Mouse (Mus musculus): ENCODE results near the gene Il4i1.

Gene Il4i1

DNA sequence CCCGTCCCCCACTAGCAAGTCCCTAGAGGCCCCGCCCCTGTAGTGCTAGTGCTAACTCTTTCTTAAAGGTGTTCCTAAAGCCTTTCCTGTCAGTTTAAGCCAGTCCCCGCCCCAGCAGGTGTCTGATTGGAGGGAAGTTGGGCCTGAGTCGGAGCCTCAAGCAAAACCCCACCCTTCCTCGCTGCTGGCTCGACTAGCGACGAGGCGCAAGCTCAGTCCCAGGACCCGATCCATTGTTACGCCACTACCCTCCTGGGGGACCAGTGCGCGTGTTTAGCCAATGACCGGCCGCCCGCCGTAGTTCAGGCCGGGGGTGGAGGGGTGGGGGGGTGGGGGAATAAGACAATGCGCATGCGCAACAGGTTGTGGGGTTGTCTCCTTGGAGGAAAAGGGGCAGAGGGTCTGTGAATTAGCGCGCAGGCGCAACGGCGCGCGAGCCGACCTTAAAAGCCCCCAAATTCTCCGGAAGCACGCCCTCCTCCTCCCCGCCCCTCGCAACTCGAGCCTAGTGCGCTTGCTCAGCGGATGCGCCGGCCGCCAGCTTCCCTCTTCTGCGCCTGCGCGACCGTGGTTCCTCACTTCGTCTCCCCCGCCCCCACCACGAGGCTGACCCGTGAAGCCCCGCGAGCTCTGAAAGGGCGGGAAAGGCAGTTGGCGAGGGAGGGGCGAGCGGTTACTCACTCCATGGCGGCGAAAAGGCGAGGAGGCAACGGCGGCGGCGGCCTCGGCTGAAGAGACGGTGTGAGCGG is at the start of gene Il4i1, which contains the start of gene Nup62:
Gene Il4i1, plus strand, starts transcription at position 667 of the 749 bp plus-strand sequence.
Gene Nup62, plus strand, starts transcription at position 368 of the 749 bp plus-strand sequence.
- peak; percentile 99 for DNase-seq (ENCODE audit: low spot score)

DNA sequence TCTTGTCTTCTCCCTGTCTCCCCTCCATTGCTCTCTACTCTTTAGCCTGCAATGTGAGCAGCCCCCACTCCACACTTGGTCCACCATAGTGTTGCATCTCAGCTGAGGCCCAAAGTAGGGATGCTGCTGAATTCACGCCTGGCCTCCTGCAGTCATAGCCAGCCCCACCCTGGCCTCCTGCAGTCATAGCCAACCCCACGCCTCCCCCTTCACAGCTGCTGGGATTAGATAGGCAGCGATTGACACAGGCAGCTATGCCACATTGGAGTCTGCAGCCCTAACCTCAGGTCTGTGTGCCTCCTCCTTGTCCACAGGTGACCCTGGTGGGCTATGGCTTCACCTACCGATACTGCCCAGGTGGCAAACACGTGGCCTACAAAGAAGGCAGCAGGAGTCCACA is 48.1 kb upstream of the Il4i1 start:
- no peak for DNase-seq (ENCODE audit: low spot score)

DNA sequence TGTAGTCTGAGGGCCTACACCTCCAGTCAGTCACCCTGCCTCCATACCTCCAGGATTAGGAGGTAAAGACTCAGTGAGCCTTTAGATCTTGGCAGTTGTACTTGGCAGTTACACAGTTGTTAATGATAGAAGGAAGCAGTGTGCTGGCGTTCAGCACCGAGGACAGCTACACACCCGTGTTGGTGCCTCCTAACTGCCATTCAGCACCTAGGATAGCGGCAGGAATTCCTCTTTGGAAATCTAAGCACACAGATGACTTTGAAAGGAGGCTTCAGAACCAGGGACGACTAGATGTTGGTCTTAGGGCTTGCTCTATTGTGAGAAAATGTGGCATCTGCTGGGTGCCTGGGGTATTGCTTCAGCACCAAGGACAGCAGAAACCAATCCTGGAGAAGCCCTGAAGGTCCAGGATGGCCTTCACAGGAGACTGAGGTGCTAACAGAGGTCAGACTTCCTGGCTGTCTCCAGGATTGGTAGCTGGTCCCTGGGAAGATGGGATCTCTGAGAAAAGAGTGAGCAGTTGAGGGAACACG is 46.1 kb upstream of the Il4i1 start:
- peak; percentile 65 for DNase-seq (ENCODE audit: low spot score)

DNA sequence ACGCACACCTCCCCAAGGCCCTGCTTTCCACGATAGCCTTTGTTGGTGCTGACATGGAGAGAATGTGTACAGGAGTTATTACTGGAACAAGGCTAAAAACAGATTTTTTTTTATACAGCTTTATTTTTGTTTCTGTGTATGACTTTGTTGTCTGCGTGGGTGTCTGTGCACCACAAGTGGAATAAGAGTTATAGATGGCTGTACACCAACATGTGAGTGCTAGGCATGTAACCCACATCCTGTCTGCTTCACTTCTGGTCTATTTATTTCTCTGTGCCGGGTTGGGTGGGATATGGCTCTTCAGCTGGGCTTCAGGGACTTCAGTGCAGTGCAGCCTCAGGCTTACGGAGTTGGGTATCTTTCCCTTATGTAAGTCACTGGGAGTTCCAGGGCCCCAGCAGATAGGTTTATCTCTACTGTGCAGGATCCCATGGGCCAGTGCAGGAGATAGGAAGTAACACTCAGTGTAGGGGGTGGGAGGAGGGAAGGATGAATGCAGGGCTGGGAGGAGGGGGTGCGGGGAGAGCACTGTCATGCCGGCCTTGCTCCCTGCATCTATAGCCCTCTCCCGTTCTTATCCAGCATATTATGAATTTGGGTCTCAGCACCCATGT is 43.5 kb upstream of the Il4i1 start:
- no peak for DNase-seq (ENCODE audit: low spot score)

DNA sequence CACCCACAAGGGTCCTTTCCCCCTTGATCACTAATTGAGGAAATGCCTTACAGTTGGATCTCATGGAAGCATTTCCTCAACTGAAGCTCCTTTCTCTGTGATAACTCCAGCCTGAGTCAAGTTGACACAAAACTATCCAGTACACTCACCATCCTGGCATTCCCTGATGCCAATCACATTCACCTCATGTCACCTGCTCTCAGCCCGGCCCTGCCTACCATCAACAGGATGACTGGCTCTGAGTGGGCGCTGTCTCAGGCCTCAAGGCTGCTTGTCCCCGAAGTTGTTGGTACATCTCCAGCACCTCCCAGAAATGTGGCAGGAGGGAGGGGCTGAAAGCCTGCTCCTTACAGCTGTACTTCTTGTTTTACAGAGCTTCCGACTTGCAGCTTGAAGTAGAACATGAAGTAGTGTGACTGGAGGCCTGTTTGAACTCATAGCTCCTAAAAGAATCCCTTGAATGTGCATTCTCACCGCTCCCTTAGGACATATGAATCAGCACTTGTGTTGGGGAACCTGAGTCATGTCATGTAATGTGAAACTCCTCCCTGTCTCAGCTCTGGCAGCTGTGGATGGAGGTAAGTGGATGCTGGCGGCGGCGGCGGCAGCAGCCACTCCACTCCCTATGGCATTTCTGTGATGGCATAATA is 39.2 kb upstream of the Il4i1 start:
- no peak for DNase-seq (ENCODE audit: low spot score)

DNA sequence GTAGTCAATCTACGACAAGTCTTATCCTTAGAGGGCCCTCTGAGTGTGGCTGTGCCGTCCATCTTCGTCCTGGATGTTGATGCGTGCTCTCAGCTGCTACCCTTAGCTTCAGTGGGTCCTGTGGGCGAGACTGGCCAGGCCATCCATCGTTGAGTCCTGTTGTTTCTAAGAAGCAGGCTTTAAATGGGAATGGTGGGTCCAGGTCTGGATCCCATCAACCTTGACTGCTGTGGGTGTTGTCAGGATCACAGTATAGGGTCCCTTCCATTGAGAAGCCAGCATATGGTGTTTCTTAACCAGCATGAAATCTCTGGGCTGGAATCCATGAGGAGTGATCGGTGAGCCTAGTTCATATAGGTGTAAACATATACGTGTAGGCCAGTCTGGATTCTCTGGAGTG is 36.1 kb upstream of the Il4i1 start:
- no peak for DNase-seq (ENCODE audit: low spot score)

DNA sequence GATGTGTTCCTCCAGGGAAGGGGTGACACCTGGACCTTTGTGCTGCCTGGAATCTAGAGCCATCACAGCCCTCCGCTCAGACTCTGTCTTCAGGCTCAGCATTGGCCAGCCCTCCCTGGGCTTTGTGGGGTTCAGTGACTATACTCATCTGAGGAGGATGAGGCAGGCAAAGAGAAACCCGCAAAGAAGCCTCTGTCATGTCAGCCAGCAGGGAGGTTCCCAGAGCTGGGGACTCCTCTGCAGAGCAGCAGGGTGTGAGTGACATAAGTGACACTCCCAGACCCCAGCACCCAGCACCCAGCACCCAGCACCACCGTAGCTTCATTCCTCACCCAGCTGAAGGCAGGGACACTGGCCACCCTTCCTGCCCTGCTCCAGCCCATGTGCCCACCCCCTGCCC is 26.7 kb upstream of the Il4i1 start:
- DNase-seq (ENCODE audit: low spot score), result no peak

DNA sequence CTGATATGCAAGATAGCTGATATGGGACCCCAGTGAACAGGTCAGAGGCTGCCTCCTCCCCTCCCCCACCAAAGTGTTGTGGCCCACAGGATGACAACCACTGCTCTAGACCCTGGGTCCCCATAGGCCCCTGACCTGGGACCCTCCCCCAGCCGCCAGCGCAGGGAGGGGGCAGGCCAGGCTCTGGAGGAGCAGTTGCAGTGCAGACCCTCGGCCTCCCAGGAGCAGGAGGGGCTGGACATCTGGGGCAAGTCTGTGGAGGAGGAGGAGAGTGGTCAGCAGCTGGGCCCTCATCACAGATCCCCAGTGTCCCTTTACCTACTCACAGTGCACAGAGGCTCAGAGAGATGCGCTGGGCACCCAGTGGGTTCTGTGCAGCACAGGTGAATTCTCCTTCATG is 26.1 kb upstream of the Il4i1 start:
- no peak for DNase-seq (ENCODE audit: low spot score)

DNA sequence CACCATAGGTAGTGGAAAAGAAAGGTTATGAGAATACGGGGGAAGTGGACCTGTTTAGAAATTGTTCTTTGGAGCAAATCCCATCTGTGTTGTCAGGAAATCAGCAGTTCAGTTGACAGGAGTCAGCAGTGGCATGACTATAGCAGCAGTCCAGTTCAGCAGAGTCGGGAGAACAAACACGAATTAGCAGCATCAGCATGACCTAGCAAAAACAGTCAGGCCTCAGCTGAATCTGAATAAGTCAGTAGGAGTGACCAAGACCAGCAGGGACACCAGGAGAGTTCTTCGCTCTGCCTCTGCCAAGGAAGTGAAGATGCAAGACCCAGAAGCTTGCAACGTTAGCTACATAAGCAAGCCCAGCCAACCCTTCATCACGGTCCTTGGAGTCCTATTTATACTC is 23.4 kb upstream of the Il4i1 start:
- DNase-seq (ENCODE audit: low spot score), result no peak

DNA sequence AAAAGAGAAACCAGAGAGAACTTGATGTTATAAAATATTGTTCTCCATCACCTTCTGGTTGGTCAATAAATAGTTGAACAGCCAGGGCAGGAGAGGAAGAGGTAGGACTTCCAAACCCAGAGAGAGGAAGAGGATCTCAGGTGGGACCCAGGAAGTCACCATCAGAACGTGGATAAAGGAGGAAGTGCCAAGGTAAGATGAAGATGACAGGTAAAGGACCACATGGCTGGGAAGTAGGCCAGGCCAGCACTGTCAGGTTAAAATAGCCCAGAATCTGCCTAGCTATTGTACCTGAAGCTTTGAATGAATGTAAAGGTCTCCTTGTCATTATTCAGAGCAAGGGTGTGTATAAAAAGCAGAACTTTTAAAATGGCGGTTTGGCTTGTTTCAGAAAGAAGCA is 7.3 kb upstream of the Il4i1 start:
- no peak for DNase-seq (ENCODE audit: low spot score)

DNA sequence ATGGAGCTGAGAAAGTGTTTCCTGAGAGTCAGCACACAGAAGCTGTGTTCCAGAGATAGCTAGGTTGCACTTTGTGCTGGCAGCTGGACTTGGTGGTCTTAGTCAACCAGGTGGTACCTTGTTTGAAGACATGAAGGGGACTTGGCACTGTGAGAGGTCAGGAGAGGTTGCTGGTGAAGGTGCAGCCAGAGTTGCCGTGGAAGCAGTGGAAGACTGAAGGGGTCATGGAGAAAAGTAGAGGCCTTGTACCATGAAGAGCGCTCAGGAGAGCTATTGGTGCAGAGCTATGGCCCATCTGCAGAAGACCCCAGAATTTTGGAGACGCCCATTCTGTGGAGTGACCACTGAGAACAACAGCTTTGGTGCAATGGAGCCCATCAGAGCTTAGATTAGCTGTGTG is 6.7 kb upstream of the Il4i1 start:
- DNase-seq (ENCODE audit: low spot score), result no peak

DNA sequence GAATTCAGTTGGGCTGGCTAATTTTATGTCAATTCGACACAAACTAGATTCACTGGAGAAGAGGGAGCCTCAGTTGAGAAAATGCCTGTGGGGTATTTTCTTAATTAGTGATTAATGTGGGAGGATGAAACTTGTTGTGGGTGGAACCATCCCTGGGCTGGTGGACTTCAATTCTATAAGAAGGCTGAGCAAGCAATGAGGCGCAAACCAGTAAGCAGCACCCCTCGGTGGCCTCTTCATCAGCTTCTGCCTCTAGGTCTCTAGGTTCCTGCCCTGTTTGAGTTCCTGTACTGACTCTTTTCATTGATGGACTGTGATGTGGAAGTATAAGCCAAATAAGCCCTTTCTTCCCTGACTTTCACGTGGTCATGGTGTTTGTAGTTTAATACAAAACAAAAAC is 5.8 kb upstream of the Il4i1 start:
- DNase-seq (ENCODE audit: low spot score), result no peak

DNA sequence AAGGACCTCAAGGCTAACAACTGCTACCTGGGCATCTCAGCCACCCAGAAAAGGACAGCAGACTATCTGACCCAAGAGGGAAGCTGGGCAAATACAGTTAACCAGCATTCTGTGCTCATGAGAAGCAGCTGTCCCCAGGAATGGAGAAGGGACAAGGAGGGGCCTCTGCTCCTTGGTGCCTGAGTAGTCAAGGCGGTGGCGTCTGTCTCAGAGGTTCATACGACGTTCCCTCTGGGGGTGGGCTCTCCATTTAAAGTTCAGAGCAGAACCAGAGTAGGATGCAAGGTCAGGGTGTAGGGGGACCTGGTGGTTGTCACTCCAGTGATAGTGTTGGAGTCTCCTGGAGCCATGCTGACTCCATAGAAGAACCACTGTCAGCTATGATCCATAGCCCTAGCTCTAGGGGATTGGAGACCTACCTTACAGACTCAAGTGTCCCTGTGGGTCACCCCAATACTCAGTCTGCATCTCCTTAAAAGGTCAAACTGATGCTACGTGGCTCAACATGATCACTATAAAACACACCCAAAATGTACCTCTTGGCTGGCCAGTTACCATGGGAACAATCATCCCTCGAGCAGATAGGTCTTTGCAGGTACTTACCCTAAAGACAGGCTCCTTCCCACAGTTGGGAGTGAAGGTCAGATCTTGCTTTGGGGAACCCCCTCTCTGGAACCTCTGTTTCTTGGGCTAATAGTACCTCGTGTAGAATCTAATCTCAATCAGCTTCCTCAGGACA is 5.2 kb upstream of the Il4i1 start:
- no peak for DNase-seq (ENCODE audit: low spot score)

DNA sequence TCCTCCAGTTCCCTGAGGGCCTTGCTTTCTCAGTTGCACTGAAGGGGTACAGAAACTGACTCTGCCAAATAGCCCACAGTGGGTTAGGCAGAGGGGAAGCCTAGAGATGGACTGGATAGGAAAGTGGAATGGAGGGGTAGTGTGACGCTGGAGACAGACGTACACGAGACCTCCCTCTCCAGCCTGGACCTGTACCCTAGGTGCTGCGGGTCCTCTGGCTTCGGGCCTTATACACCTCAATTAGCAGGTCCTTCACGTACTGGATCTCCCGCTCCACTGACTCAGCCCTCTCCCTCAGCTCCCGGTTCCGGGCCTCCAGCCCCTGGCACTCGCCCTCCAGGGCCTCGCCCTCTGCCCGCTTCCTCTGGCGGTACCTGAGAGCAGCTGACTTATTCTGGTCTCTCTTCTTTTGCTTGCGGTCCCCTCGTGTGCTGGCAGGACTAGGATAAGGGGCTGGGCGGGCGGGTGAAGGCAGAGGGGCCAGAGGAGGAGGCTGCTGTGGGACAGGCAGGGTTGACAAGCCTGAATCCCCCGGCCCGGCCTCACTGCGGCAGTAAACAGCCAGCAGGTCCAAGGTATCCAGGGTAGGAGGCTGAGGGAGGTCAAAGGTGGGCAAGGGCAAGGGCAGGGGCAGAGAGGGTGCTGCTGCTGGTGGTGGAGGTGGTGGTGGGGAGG is 3.4 kb upstream of the Il4i1 start:
- no peak for DNase-seq (ENCODE audit: low spot score)

DNA sequence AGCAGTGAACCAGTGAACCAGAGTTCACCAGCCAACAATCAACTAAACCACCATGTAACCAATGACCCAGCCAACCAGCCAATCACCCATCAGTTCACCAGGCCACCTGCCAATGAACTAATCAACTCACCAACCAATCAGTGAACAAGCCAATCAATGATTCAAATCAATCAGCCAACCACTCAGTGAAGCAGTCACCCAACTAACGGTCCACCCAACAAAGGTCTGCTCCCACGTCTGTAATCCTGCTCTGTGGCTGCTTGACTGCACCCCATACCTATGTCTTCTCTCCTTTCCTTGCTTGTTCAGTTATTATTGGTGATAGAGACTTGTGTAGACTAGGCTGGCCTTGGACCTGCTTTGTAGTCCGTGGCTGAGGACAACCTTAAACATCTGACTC is 2.2 kb upstream of the Il4i1 start:
- no peak for DNase-seq (ENCODE audit: low spot score)

DNA sequence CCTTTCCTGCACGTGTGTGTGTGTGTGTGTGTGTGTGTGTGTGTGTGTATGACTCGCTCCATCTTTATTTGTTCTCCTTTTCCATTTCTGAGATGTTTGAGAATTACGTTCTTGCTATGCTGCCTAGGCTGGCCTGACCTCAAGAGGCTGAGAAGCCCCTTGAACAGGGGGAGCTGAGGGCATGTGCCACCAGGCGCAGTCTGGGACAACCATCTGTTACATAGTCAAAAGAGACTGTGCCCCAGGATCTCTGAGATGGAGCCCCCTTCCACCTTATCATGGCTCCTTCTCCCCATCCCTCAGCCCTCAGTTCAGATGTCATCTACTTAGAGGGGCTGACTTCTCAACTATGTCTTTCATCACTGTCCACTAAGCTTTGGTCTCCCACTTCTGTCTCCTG is 1.8 kb upstream of the Il4i1 start:
- no peak for DNase-seq (ENCODE audit: low spot score)

DNA sequence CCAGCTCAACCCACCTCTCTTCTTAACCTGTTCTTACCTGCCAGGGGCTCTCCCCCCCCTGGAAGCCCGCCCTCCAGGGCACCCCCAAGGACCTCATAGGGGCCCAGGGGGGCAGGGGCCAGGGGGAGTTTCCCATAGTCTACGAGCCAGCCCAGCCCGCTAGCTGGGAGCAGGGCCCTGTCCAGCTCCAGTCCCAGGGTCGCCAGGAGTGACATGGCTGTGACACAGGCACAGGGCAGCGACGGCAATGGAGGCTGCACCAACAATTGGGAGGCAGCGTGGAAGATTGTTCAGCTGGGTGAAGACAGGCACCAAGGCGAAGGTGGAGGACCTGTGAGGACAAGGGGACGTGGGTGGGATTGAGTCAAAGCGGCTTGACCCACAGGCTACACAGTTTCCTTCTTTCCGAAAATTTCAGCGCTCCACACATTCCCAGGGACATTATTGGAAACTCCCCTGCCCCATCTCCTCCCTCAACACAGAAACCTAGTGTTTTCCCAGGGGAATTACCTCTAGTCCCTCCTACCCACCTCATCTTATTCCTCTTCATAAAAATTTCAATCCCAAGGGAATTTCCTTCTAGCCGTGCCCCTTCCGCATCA is 1.1 kb upstream of the Il4i1 start:
- no peak for DNase-seq (ENCODE audit: low spot score)

DNA sequence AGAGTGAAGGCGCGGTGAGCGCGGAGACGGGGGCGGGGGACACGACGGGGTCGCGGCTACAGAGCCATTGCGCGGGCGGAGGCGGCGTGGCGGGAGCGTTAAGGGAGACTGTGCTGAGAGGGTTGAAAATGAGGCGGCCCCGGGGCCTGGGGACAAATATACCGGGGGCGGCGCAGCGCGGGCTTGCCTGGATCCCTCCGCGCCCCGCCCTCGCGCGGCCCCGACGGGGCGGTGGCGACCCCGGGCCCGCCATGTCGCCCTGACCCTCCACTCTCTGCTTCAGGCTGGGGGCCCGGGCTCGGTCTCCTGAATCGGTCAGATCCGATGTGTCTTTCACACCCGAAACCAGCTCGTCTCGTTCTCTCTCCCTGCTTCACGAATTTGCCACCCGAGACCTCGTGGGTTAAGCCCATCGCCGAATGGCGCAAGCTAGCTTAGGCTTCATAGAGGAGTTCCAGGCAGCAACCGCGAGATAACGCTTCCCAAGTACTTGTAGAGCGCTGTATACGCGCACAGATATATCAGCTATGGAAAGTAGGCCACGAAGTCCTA is 359 bp downstream of the Il4i1 start, which contains the start of gene Atf5:
Gene Atf5, minus strand, starts transcription at position 189 of the 552 bp plus-strand sequence.
- DNase-seq (ENCODE audit: low spot score), result no peak

DNA sequence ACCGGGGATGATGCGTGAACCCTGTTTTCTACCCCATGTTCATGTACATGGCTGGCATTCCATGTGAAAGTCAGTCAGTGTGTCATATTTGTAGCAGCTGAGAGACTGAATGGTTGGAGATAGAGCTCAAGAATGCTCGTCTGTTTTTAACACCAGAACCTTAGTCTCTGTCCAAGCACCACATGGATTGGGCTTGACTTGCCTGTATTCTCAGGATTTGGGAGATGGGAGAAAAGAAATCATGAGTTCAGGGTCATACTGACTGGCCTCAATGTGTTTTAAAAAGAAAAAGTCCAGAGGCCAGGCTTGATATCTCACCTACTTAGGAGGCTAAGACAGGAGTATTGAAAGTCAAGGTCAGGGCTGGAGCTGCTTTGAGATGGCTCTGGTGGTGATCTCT is 1.3 kb downstream of the Il4i1 start:
- no peak for DNase-seq (ENCODE audit: low spot score)

DNA sequence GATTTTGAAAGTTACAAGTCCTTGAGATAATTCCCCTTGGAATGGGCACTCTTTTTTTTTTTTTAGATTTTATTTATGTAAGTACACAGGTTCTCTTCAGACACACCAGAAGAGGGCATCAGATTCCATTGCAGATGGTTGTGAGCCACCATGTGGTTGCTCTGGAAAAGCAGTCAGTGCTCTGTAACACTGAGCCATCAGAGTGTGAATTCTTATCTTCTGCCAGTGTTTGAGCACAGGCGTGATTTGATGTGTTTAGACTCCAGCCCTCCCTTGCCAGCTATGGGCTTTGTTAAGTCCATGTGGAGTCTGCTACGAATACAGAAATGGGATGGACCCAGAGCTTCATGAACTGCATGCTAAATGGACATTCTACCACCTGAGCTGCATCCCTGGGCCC is 2.0 kb downstream of the Il4i1 start:
- DNase-seq (ENCODE audit: low spot score), result no peak

DNA sequence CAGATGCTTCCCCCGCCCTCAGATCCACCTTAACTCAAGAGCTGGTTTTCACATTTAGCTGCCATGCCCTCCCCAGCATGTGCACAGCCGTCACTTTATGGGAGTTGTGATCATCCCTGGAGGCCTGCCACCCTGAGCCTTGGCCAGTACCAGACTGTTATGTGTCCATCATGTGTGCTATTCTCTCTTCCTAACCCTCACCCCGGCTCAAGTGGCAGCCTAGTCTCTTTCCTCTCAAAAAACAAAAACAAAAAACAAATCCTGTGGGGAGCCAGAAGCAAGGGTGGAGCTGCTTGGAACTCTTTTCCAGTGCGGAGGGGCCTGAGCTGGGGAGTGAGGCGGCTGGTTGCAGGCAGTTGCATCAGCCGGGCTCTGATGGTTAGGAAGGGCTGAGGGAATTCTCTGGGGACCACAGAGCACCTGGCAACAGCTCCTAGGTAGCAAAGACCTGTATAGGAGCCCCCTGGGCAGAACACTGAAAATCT is 2.6 kb downstream of the Il4i1 start:
- peak; percentile 33 for DNase-seq (ENCODE audit: low spot score)
